17 mouse cellular contexts compared by ENCODE assay signal in the genomic region with DNA sequence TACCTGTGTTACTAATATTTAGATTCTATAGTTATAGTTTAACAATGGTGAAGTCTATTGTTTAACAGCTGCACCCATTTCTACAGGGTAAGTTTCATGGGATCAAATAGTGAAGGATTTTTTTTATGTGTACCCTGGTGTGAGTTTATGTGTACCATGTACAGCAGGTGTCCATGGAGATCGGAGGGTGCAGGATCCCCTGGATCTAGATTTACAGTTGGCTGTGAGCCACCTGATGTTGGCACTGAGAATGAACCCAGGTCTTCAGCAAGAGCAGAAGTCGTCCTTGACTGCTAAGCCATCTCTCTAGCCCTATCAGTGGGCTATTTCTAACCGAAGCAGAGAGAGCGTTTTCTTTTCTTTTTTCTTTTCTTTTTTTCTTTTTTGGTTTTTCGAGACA.
"Had no signal": no experiment of that assay in that cellular context is flagged by ENCODE, and none has a peak within 500 bp of the region (broad histone marks: within the 10 kb centered on the region; RNA-seq: fewer than 3 reads in every experiment).

No protein-coding gene starts in this region.

- H3K4me3 ChIP-seq: liver, embryonic 13.5 days; liver, embryonic 15.5 days; lung, embryonic 15.5 days; megakaryocyte, embryonic 14.5 days; midbrain, embryonic 13.5 days; midbrain, embryonic 15.5 days; neural tube, embryonic 12.5 days; stomach, embryonic 15.5 days had no signal

- ATAC-seq: liver, postnatal 0 days; lung, postnatal 0 days had no signal

- H3K36me3 ChIP-seq: liver, embryonic 13.5 days; liver, embryonic 15.5 days; lung, embryonic 15.5 days; midbrain, embryonic 13.5 days; midbrain, embryonic 15.5 days; neural tube, embryonic 12.5 days; stomach, embryonic 15.5 days had no signal

- H3K4me2 ChIP-seq: liver, embryonic 13.5 days; liver, embryonic 15.5 days; lung, embryonic 15.5 days; midbrain, embryonic 11.5 days; midbrain, embryonic 13.5 days; midbrain, embryonic 15.5 days; neural tube, embryonic 12.5 days; stomach, embryonic 15.5 days had no signal

- H3K9me3 ChIP-seq: liver, embryonic 13.5 days; liver, embryonic 15.5 days; lung, embryonic 15.5 days; midbrain, embryonic 13.5 days; midbrain, embryonic 15.5 days; neural tube, embryonic 12.5 days; stomach, embryonic 15.5 days had no signal

- H3K27ac ChIP-seq: liver, embryonic 13.5 days; liver, embryonic 15.5 days; lung, embryonic 15.5 days; macrophage; neural tube, embryonic 12.5 days; stomach, embryonic 15.5 days; stomach, postnatal 0 days had no signal

- H3K27me3 ChIP-seq: lung, embryonic 15.5 days; midbrain, embryonic 13.5 days; midbrain, embryonic 15.5 days; neural tube, embryonic 12.5 days; stomach, embryonic 15.5 days had no signal

- H3K9ac ChIP-seq: liver, embryonic 13.5 days; liver, embryonic 15.5 days; liver, postnatal 0 days; lung, embryonic 15.5 days; midbrain, embryonic 13.5 days; midbrain, embryonic 15.5 days; neural tube, embryonic 12.5 days; stomach, embryonic 15.5 days had no signal

- H3K4me1 ChIP-seq: liver, embryonic 13.5 days; liver, embryonic 15.5 days had no signal

- DNase-seq: liver, embryonic 13.5 days; liver, postnatal 0 days; lung, adult 2 months; lung, postnatal 14 days; lung, postnatal 36 days; right cerebral cortex, postnatal 14 days had no signal
